Mouse (Mus musculus) heart, embryonic 16.5 days (tissue): Measurements from ENCODE around the gene Arpc4. TPM values are rescaled to one million over a fixed set of nuclear protein-coding genes. Genes with fewer than 3 reads are reported as not detected.

Source experiments
- ATAC-seq: fragments of 200-750 bp; cut with Nextera tagmentation; replicated peaks from 2 replicates; pipeline ENCODE4 v1.8.0; 2017; ENCODE audit warnings: moderate number of reproducible peaks; ENCODE audit not compliant: insufficient read depth, low FRiP score; ENCODE audit errors: extremely low read depth
- H3K27ac ChIP-seq: fragments of 300-500 bp; sonication (generic); 2 replicates; pipeline ENCODE4 v1.5.1; 2014; ENCODE audit warnings: mild to moderate bottlenecking, low read length, control low read depth, moderate library complexity
- H3K27me3 ChIP-seq: fragments of 300-500 bp; sonication (generic); 2 replicates; pipeline ENCODE4 v1.6.1; 2014; ENCODE audit warnings: low read length, mixed read lengths; ENCODE audit not compliant: control insufficient read depth, insufficient read depth
- H3K36me3 ChIP-seq: fragments of 300-500 bp; sonication (generic); 2 replicates; pipeline ENCODE4 v1.6.1; 2014; ENCODE audit not compliant: control insufficient read depth, insufficient read depth
- H3K4me1 ChIP-seq: fragments of 300-500 bp; sonication (generic); 2 replicates; pipeline ENCODE4 v1.6.1; 2014; ENCODE audit warnings: low read length, mixed read lengths; ENCODE audit not compliant: control insufficient read depth, insufficient read depth
- H3K4me2 ChIP-seq: fragments of 300-500 bp; sonication (generic); 2 replicates; pipeline ENCODE4 v1.6.1; 2014; ENCODE audit warnings: low read depth, mild to moderate bottlenecking, control low read depth, low read length
- H3K4me3 ChIP-seq: fragments of 300-500 bp; sonication (generic); 2 replicates; pipeline ENCODE4 v1.5.1; 2014; ENCODE audit warnings: mild to moderate bottlenecking, control low read depth, low read length
- H3K9ac ChIP-seq: fragments of 300-500 bp; sonication (generic); 2 replicates; pipeline ENCODE4 v1.6.1; 2014; ENCODE audit warnings: low read length, control low read depth
- H3K9me3 ChIP-seq: fragments of 300-500 bp; sonication (generic); replicated peaks from 2 replicates; pipeline ENCODE4 v1.6.1; 2016; ENCODE audit warnings: low read length; ENCODE audit not compliant: control insufficient read depth
- WGBS: fragments of 180-500 bp; shearing (Covaris S2); extraction: QIAGEN DNeasy Blood & Tissue Kit; methylation state at CpG from one replicate; pipeline ENCODE4 v1.1.7; 2014; 5-methylcytosine and 5-hydroxymethylcytosine counted together
- polyA plus RNA-seq: library from polyadenylated mRNA; unstranded; fragments of >200 nt; fragmentation: Nextera tagmentation; extraction: Ambion mirVana; gene quantifications from 2 replicates; pipeline ENCODE4 v1.2.1, GENCODE M21; 2015

Arpc4 gene
- polyA plus RNA-seq, 1 experiment from 2014 or later = 250 TPM

DNA sequence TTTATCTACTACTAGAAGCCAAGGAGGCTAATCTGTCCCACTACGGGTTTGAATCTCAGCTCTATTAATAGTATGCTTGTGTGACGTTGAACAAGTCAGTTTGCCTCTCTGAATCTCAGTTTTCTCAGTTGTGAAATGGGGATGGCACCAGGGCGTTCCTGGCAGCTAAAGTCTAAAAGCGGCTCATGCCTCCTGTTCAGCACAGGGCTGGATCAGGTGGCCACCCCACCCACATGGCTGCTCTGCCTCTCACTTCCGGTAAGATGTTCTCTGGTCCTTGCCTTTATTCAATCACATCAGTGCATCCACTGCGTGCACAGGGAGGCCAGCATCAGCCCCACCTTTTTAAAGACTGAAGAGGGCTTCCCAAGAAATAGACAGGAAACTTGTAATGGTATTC is 27.6 kb downstream of the Arpc4 start:
- Histone ChIP-seq H3K36me3 (no peaks in the 10 kb centered on the region), H3K4me1 (no peaks in the 10 kb centered on the region), H3K4me2 (no peak overlapping the region), H3K27ac (no peak overlapping the region), H3K4me3 (no peak overlapping the region), H3K9me3 (no peaks in the 10 kb centered on the region), H3K27me3 (no peaks in the 10 kb centered on the region), H3K9ac (no peak overlapping the region)
- 70% methylated on average over 6 of the region's 6 CpGs for WGBS
- no peak for ATAC-seq

DNA sequence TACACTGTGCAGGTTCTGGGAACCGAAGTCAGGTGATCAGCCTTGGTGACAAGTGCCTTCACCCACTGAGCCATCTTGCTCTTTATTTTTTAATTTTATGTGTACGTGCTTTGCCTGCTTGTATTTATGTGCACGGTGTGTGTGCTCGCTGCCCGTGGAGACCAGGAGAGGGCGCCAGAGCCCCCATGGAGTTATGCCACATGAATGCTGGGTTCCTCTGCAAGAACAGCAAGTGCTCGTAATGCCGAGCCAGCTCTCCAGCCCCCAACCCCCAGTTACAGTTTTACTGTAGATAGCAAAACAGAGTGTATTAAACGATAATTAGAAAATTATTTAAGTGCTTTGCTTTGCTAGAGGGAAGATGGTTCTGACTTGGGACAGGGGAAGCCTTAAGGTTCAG is 28.8 kb downstream of the Arpc4 start:
- 77% methylated on average over 9 of the region's 9 CpGs for whole genome bisulfite sequencing
- Histone ChIP-seq H3K27ac (no peak overlapping the region), H3K4me1 (no peaks in the 10 kb centered on the region), H3K4me3 (no peak overlapping the region), H3K36me3 (no peaks in the 10 kb centered on the region), H3K4me2 (no peak overlapping the region), H3K9ac (no peak overlapping the region), H3K9me3 (no peaks in the 10 kb centered on the region), H3K27me3 (no peaks in the 10 kb centered on the region)
- ATAC-seq = no peak

DNA sequence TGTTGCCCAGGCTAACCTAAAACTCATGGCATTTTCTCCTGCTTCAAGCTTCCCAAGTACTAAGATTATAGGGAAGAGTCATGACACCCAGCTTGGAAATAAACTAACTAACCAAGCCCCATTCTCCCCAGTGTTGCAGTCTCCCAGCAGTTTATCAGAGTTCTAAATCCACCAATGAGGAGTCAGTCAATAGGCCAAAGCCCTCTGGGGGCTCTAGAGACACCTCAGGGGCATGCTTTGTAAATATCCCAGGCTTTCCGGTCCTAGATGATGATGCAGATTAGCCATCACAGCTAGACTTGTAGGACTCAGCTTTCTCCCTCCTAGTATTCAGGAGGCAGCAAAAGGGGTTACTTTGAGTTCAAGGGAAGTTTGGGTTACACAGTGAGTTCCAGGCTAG is 32.1 kb downstream of the Arpc4 start:
- no peak overlapping the region for H3K4me2 ChIP-seq
- H3K4me3 ChIP-seq = no peak overlapping the region
- no peak for ATAC-seq
- H3K27me3 ChIP-seq = no peaks in the 10 kb centered on the region
- H3K9me3 ChIP-seq = no peaks in the 10 kb centered on the region
- H3K36me3 ChIP-seq = no peaks in the 10 kb centered on the region
- 50% methylated on average over 1 of the region's 1 CpGs for WGBS
- no peak overlapping the region for H3K27ac ChIP-seq
- no peak overlapping the region for H3K9ac ChIP-seq
- no peaks in the 10 kb centered on the region for H3K4me1 ChIP-seq

DNA sequence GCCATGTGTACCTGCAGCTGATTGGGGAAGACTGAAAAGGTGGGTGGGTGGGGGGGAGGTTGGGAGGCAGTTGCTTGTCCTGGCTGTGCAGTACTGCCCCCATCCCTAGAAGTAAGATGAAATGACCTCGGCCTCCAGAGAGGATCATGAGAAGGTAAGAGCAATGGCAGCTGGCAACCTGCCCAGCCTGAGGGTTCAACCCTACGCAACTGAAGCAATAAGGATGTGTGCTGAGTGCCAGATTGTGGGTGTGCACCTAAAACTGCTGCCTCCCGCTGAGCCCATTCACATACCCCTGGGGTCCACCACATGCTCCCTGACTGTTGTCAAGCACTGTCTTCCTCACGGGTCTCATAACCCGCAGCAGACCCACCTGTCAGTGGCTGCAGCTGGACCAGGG is 38.5 kb downstream of the Arpc4 start:
- no peaks in the 10 kb centered on the region for H3K9me3 ChIP-seq
- no peaks in the 10 kb centered on the region for H3K27me3 ChIP-seq
- H3K4me2 ChIP-seq = no peak overlapping the region
- no peak for ATAC-seq
- no peak overlapping the region for H3K27ac ChIP-seq
- H3K4me1 ChIP-seq = peaks cover 8% of the 10 kb centered on the region
- H3K9ac ChIP-seq = no peak overlapping the region
- no peak overlapping the region for H3K4me3 ChIP-seq
- no peaks in the 10 kb centered on the region for H3K36me3 ChIP-seq
- WGBS = 60% methylated on average over 5 of the region's 5 CpGs

DNA sequence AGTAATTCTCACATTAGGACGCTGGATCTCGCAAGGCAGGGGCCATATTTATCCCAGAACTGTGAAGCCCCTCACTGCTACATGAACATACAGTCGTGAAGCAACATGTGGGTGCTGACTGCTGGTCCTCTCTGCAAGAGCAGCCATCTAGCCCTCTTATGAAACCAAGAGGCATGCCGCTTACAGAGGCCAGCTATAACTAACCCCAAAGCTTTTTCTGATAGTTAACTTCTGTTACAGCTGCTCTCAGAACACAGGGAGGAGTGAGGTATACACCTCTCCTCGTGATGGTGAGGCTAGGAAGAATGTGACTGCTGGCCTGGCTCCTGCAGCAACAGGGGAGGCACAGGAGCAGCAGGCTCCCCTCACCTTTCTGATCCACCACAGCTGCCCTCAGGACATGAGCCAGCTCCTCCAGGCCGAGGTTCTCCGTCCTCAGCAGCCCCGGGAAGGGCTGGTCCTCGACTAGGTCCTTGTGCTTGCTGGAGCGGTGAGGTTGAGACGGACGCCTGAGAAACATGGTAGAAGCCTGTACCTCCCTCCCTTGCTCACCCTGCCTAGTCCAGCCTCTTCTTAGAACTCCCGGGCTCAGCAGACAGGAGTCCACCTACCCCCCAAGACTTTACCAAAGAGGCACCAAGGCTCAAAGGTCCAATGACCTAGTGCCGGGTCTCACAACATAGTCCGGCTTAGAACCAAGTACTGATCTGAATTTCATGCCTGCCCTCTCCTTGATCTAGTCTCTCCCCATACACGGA is 40.7 kb downstream of the Arpc4 start:
- Histone ChIP-seq H3K27me3 (no peaks in the 10 kb centered on the region), H3K4me1 (peaks cover 8% of the 10 kb centered on the region), H3K36me3 (no peaks in the 10 kb centered on the region), H3K9me3 (no peaks in the 10 kb centered on the region), H3K4me2 (peak overlapping the region; percentile 93), H3K9ac (peak overlapping the region; percentile 85), H3K27ac (peak overlapping the region; percentile 58), H3K4me3 (peak overlapping the region; percentile 78)
- ATAC-seq = peak; percentile 25; the same call in 1 of the 2 replicates
- WGBS = 11% methylated on average over 16 of the region's 16 CpGs

DNA sequence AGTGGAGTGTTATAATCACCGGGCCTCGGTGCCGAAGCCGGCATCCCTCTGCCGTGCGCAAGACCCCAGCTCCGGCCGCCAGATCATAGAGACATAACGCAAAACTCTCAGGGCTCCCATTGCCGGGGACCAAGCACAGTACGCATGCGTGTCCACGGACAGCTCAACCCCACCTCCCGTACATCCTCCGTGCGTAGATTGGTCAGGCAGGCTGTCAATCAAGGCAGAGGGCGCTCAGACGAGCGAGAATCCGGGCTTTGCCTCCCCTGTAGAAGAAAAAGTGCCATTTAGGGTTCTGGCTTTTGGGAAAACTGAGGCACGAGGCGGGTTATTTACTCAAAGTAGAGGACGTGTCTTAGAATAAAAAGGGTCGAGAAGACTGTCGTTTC is 41.3 kb downstream of the Arpc4 start, which contains the start of gene Rpusd3:
Gene Rpusd3 (minus strand): TSS at position 142 of the 389 bp plus-strand sequence.
- peak within 1 kb of the TSS; percentile 78 for H3K4me3 ChIP-seq
- H3K4me1 ChIP-seq = peaks cover 8% of the 10 kb centered on the region
- no peaks in the 10 kb centered on the region for H3K9me3 ChIP-seq
- under 1% methylated on average over 25 of the region's 25 CpGs for WGBS
- H3K27ac ChIP-seq = peak within 1 kb of the TSS; percentile 58
- H3K9ac ChIP-seq = peak within 1 kb of the TSS; percentile 85
- ATAC-seq = peak; percentile 98
- no peaks in the 10 kb centered on the region for H3K27me3 ChIP-seq
- peak within 1 kb of the TSS; percentile 93 for H3K4me2 ChIP-seq
- H3K36me3 ChIP-seq = no peaks in the 10 kb centered on the region

DNA sequence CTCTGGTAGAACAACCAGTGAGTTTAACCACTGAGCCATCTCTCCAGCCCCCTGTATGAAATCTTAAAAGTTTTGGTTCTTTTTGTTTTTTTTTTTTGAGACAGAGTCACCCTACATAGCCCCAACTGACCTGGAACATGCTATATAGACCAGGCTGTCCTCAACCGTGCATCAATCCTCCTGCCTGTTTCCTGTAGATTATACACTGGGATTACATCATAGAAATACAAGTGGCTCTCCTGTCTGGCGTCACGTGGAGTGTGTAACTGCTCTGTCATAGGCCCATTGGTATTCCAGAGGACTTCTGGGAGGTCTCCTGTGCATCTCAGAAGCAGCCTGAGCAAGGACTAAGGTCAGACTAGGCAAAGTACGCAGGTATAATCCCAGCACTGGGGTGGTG is 45.1 kb downstream of the Arpc4 start:
- no peaks in the 10 kb centered on the region for H3K27me3 ChIP-seq
- no peak overlapping the region for H3K9ac ChIP-seq
- ATAC-seq = no peak
- peaks cover 4% of the 10 kb centered on the region; the same call in 1 of the 2 replicates for H3K9me3 ChIP-seq
- WGBS = 54% methylated on average over 4 of the region's 4 CpGs
- no peaks in the 10 kb centered on the region for H3K36me3 ChIP-seq
- H3K4me3 ChIP-seq = no peak overlapping the region
- H3K4me2 ChIP-seq = no peak overlapping the region
- peaks cover 8% of the 10 kb centered on the region for H3K4me1 ChIP-seq
- no peak overlapping the region for H3K27ac ChIP-seq

DNA sequence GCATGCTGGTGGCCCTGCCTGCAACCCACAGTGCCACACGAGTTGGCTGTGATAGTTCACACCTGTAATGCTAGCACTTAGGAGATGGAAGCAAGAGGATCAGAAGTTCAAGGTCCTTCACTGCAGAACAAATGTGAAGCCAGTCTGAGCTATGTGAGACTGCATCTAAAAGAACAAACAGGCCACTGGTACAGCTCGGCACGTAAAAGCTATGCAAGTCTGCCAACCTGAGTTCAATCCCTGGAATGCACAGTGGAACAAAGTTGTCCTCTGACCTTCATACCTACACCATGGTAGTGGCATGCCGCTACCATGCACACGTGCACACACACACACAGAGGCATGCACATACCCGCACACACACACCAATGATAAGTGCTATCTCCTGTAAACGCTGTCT is 46.3 kb downstream of the Arpc4 start:
- Histone ChIP-seq H3K9ac (no peak overlapping the region), H3K4me1 (no peaks in the 10 kb centered on the region), H3K36me3 (no peaks in the 10 kb centered on the region), H3K4me2 (no peak overlapping the region), H3K9me3 (peaks cover 4% of the 10 kb centered on the region; the same call in 1 of the 2 replicates), H3K27ac (no peak overlapping the region), H3K4me3 (no peak overlapping the region), H3K27me3 (no peaks in the 10 kb centered on the region)
- WGBS = 73% methylated on average over 7 of the region's 7 CpGs
- no peak for ATAC-seq

DNA sequence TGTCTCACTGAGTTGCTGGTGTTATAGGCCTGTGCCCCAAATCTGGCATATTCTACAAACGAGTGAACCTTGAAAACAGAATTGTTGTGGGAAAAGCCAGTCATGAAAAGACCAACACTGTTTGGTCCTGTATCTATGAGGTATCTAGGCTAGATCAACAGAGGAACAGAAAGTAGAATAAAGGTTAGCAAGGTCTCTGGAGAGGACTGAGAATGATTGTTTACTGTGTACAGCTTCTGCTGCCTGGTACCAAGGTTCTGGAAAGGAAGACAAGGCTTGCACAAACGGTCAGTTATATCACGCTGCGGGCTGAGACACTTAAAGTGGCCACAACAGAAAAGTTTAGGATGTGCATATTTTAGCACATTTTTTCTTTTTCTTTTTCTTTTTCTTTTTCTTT is 48.8 kb downstream of the Arpc4 start:
- no peak overlapping the region for H3K4me3 ChIP-seq
- ATAC-seq = no peak
- WGBS = 84% methylated on average over 4 of the region's 4 CpGs
- no peaks in the 10 kb centered on the region for H3K27me3 ChIP-seq
- H3K9me3 ChIP-seq = peaks cover 4% of the 10 kb centered on the region; the same call in 1 of the 2 replicates
- H3K4me2 ChIP-seq = no peak overlapping the region
- H3K4me1 ChIP-seq = no peaks in the 10 kb centered on the region
- no peak overlapping the region for H3K27ac ChIP-seq
- H3K9ac ChIP-seq = no peak overlapping the region
- H3K36me3 ChIP-seq = no peaks in the 10 kb centered on the region
